Mouse (Mus musculus): Measurements from ENCODE around the gene Olfr811.

The Olfr811 gene

GRCm38 (mm10) chr10:129804296-129804695 lies at the start of gene Olfr811:
Gene Olfr811 (minus strand): TSS chr10:129804396.
- in situ Hi-C loops (cut with MboI, MseI) = no loop called here

DNA sequence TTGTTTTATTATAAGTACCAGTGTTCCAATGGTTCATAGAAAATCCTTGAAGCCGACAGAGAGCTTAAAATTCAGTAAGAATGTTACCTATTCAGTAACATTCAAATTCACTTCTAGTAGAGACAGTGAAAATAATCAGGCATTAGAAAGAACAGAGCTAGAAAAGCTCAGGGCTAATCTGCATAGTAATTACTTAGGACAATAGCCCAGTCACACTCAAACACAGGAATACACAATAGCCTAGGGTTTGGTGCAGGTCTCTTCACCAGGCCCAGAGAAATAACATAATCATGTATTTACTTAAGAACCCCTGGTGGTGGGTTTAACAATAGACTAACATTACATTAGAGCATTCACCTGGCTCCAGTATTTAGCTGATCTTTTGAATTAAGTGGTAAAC lies 43.1 kb upstream of the Olfr811 start:
- in situ Hi-C loops (cut with MboI, MseI) = no loop called here

DNA sequence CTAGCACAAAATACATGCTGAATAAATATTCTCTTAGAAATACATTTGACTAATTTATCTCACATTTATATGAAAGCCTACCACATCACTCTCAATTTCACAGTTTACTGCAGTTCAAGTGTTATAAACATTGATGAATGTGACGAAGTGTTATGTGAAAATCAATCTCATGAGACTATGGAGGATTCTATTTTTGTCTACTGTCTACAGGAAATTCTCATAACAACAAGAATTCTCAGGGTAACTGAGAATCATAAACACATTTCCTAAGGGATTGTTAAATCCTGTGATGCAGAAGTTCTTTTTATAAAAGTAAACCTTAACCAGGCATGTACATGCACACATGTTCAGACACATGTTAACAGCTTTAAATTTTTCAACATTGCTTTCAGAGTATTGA lies 41.8 kb upstream of the Olfr811 start, which contains the start of gene Olfr812:
Gene Olfr812, minus strand, starts transcription at position 101 of the 400 bp plus-strand sequence.
- in situ Hi-C loops (cut with MboI, MseI) = no loop called here

DNA sequence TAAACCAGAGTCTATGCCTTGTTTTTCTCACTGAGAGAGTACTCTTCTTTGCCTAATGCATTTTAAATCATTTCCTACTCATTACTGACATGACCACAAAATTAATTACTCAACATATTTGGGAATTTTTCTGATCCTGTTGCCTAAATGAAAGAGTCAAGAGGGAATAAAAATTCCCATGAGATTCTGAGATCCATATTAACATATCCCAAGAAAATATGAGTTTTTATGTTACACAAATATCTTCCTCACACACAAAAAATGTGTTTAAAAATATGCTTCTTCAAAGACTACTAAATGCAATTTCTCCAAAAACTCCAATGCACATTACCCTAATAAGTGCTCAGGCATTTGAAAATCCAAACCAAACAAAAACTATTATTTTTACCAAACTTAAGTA lies 9.4 kb downstream of the Olfr811 start, which contains the start of gene Olfr810:
Gene Olfr810, minus strand, starts transcription at position 101 of the 400 bp plus-strand sequence.
- in situ Hi-C loops (cut with MboI, MseI) = no loop called here

DNA sequence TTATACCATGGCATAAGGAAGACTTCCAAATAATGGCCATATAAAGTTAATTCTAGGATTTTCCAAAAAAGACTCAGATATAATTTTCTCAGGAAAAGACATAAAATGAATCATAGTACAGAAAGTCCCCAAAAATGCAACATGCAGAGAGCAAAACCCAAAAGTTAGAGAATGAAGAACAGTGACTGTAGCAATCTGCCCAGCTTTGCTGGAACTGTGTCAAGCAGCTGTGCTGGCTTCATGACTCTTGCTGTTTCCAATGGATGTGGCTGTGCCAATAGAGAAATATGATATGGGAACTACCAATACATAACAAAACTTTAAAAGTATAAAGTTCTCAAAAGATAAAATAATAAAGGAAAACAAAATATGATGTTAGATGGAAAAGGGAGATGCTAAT lies 26.1 kb downstream of the Olfr811 start:
- in situ Hi-C loops (cut with MboI, MseI) = no loop called here

GRCm38 (mm10) chr10:129774338-129774737 lies 29.9 kb downstream of the Olfr811 start, which contains the start of gene Olfr809:
Gene Olfr809 (plus strand): TSS chr10:129774638.
- in situ Hi-C loops (cut with MboI, MseI) = no loop called here

DNA sequence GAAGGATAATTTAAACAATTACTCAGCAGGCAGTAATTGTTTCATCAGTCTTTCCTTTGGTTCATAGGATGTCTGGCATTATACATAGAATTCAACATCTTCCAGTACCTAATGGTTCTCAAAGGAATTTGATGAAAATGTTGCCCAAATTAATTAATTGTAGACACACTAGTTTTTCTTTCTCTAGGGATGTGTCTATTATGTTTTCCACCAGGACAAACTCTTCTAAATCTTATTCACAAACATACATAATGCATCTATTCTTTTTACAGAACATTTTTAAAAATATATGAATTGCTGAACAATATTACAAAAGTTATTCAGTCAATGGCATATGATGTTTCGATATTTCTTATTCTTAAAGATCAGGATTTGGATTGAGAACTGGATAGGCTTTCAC lies 39.0 kb downstream of the Olfr811 start, which contains the start of gene Olfr808:
Gene Olfr808, plus strand, starts transcription at position 301 of the 400 bp plus-strand sequence.
- in situ Hi-C loops (cut with MboI, MseI) = no loop called here

DNA sequence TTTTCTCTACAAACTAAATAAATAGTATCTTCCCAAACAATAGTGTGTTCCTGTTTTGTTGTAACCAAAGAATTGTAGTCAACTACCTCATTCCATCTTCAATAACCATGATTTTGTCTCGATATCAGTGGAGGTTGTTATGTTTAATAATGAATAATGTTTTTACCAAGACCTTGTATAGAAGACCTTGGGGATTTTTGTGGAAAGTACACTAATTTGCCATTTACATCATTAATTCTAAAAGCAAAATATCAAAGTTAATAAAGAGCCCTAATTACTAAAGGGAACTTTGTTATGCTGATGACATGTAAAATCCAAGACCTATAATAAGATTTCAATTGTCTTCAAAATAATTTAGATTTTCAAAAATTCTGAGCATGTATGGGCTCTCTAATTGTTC lies 46.5 kb downstream of the Olfr811 start, which contains the start of gene Olfr807:
Gene Olfr807, minus strand, starts transcription at position 101 of the 400 bp plus-strand sequence.
- in situ Hi-C loops (cut with MboI, MseI) = no loop called here
